Mouse (Mus musculus): ENCODE data around the gene Kcnk13.

- TF ChIP-seq POLR2A (IDR thresholded peaks at IDR 0.05; ENCODE audit: borderline replicate concordance, extremely low read depth, insufficient read depth, insufficient read length, poor library complexity, severe bottlenecking) = no peak
- TF ChIP-seq CTCF (IDR thresholded peaks at IDR 0.05; ENCODE audit: borderline replicate concordance, extremely low read depth, insufficient read depth, insufficient read length) = no peak
Observed at GRCm38 (mm10) chr12:100002914-100003587, 38.8 kb downstream of the Kcnk13 start.
